Mouse (Mus musculus) spleen, adult 2 months (tissue): ENCODE results near the gene 1700066M21Rik. TPM values are rescaled to one million over a fixed set of nuclear protein-coding genes. Genes with fewer than 3 reads are reported as not detected.

Source experiments
- DNase-seq, 2 experiments: peaks; one replicate each; pipeline versions ENCODE4 v3.0.0 to v3.0.0-alpha.2; 2012 to 2021; ENCODE audit warnings: low spot score in 2 of 2, low read depth in 1 of 2
- H3K27ac ChIP-seq: fragments of 200-500 bp; 2 replicates; pipeline ENCODE4 v1.5.1; 2012; ENCODE audit warnings: low read length, inconsistent platforms; ENCODE audit not compliant: insufficient read depth
- H3K27me3 ChIP-seq: fragments of 200-500 bp; 2 replicates; pipeline ENCODE4 v1.6.1; 2012; ENCODE audit warnings: mild to moderate bottlenecking, moderate library complexity, low read length, inconsistent platforms; ENCODE audit not compliant: control insufficient read depth, insufficient read depth
- H3K36me3 ChIP-seq: fragments of 200-500 bp; 2 replicates; pipeline ENCODE4 v1.6.1; 2012; ENCODE audit warnings: mild to moderate bottlenecking, low read length, inconsistent platforms; ENCODE audit not compliant: control insufficient read depth, insufficient read depth
- H3K4me1 ChIP-seq: fragments of 200-500 bp; 2 replicates; pipeline ENCODE4 v1.6.1; 2011; ENCODE audit warnings: inconsistent platforms; ENCODE audit not compliant: control insufficient read depth, insufficient read depth, insufficient read length
- H3K4me3 ChIP-seq: fragments of 200-500 bp; 2 replicates; pipeline ENCODE4 v1.5.1; 2011; ENCODE audit warnings: mild to moderate bottlenecking, inconsistent platforms; ENCODE audit not compliant: insufficient read depth, insufficient read length; ENCODE audit errors: extremely low read depth
- CTCF ChIP-seq: fragments of 200-500 bp; IDR thresholded peaks from 2 replicates; pipeline ENCODE4 v1.5.1; 2011; ENCODE audit warnings: mild to moderate bottlenecking, inconsistent platforms; ENCODE audit not compliant: insufficient read depth, insufficient read length, insufficient replicate concordance; ENCODE audit errors: extremely low read depth
- POLR2A ChIP-seq: fragments of 200-500 bp; IDR thresholded peaks from 2 replicates; pipeline ENCODE4 v1.6.1; 2011; ENCODE audit warnings: low read depth, low read length, inconsistent platforms
- WGBS: fragments of 180-500 bp; shearing (Covaris S2); methylation state at CpG from one replicate; pipeline ENCODE4 v1.1.7; 2018; 5-methylcytosine and 5-hydroxymethylcytosine counted together
- polyA plus RNA-seq: library from polyadenylated mRNA; depleted of rRNA; stranded (reverse); fragments of >200 nt; gene quantifications from 2 replicates; pipeline ENCODE4 v1.2.3, GENCODE M21; 2012

The 1700066M21Rik gene
- polyA plus RNA-seq, 1 experiment, result 8.3 TPM

DNA sequence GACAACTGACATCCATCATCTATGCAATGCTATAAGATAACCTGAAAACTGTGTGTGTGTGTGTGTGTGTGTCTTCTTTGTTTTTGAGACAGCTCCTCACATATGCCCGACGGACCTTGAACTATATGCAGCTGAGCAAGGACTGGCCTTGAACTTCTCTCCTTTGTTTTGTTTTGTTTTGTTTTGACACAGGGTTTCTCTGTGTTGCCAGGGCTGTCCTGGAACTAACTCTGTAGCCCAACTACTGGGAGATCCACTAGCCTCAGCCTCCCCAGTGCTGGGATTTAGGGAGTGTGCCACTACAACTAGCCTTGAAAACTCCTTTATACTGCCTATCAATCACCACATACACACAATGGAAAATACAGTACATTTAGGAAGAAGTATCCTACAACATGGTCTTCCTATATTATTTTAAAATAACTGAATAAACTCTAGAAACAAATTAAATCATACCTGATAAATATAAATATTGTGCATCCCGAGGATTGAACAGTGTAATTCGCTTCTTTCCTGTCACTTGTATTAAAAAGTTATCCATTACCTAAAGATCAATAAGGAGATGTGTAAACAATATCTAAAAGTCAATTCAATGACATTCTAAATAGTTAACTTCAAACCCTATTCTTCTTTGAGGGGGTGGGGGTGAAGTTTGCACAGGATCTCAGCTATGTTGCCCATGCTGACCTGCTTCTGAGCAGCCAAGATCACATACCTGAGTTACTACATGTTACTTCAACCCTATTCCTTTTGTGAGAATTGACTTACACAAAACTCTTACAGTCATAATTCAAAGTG lies 13.8 kb downstream of the 1700066M21Rik start:
- H3K4me3 ChIP-seq, result no peak overlapping the region
- H3K27ac ChIP-seq, result no peak overlapping the region
- no peak for DNase-seq

DNA sequence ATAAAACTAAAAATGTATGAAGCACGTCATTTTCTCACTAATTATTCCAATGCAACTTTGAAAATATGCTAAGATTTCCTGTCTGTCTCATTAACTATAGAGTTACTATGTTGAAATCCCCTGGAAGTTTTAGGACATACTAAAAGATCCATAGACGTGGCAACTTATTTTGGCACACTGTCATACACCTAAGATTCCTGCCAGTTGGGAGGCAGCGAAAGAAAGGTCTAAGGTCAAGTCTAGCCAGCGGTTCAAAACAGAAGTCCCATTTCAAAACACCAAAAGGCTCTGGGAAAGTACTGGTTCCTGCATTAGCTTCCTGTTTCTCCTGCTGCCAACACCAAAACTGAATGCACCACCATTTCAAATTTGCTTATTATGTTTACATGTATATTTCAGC lies 15.0 kb downstream of the 1700066M21Rik start:
- Histone ChIP-seq H3K4me3 (no peak overlapping the region), H3K36me3 (peaks cover 16% of the 10 kb centered on the region), H3K27ac (no peak overlapping the region), H3K27me3 (no peaks in the 10 kb centered on the region), H3K4me1 (no peaks in the 10 kb centered on the region)
- DNase-seq, result no peak
- 88% methylated on average over 4 of the region's 4 CpGs for WGBS
- TF ChIP-seq CTCF (no peak), POLR2A (no peak)

More for the DNA sequence above, 13.8 kb downstream of the 1700066M21Rik start:
- 95% methylated on average over 4 of the region's 4 CpGs for WGBS
- Histone ChIP-seq H3K4me1 (no peaks in the 10 kb centered on the region), H3K36me3 (peaks cover 15% of the 10 kb centered on the region), H3K27me3 (no peaks in the 10 kb centered on the region)
- TF ChIP-seq POLR2A, result no peak
- no peak for TF ChIP-seq CTCF

DNA sequence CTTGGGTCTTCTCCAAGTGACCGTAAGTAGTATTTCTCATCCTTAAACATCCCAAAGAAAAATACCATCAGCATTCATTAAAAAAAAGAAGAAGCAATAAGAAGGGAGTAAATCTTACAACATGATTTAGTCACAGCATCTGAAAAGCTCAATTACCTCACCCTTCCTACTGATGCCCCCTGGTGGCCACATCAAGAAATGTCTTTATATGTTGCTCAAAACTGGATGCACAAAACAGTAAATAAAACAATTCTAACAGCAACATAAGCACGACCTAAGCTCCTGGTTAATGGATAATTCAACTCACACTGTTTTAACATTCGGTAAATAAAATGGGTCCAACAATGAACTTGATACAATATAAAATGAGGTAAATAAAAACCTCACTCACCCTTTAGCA lies 16.6 kb downstream of the 1700066M21Rik start:
- Histone ChIP-seq H3K4me3 (no peak overlapping the region), H3K27ac (no peak overlapping the region), H3K36me3 (peaks cover 14% of the 10 kb centered on the region), H3K4me1 (no peaks in the 10 kb centered on the region), H3K27me3 (no peaks in the 10 kb centered on the region)
- DNase-seq, result peak in 1 of 2 experiments; percentile 40
- TF ChIP-seq POLR2A (no peak), CTCF (no peak)
- 66% methylated on average over 3 of the region's 3 CpGs for whole genome bisulfite sequencing

DNA sequence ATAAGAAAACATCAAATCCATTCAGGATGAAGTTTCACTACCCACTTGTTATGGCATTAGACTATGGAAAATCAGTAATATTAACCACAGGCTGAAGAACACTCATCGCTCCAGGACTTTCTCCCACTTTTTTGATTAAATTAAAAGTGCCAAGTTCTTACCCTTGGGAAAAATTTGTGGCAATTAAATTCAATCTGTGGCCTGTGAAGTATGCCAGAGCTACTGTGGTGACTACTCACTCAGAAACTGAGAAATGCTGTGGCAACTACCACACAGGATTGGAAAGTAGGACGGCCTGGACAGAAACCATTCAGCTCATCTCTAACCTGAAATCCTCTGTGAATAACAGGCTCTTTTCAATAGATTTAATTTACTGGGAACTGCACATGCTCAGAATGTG lies 22.9 kb downstream of the 1700066M21Rik start:
- TF ChIP-seq CTCF (no peak), POLR2A (no peak)
- DNase-seq, result no peak
- Histone ChIP-seq H3K27me3 (no peaks in the 10 kb centered on the region), H3K4me3 (no peak overlapping the region), H3K36me3 (peaks cover 10% of the 10 kb centered on the region), H3K4me1 (no peaks in the 10 kb centered on the region), H3K27ac (no peak overlapping the region)
- 90% methylated on average over 2 of the region's 2 CpGs for WGBS

DNA sequence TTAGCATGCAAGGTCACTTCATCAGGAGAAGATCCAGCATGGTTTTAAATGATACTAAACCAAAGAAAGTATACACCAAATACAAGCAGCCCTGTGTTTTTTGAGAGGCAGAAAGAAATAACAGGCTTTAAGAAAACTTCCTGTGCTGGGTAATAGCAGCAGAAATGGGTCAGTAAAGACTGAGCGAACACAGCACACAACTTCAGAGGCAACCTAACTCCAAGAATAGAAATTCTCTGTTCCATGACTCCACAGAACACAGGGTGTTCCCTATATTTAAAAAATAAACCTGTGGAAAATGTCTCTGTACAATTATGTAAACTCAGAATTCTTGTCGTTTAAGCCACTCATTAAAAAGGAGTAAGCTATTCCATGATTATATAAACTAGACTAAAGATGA lies 23.5 kb downstream of the 1700066M21Rik start:
- no peak for TF ChIP-seq CTCF
- TF ChIP-seq POLR2A, result no peak
- no peaks in the 10 kb centered on the region for H3K27me3 ChIP-seq
- WGBS, result 92% methylated on average over 2 of the region's 2 CpGs
- no peak overlapping the region for H3K27ac ChIP-seq
- H3K4me1 ChIP-seq, result no peaks in the 10 kb centered on the region; the same call in 1 of the 2 replicates
- H3K4me3 ChIP-seq, result no peak overlapping the region
- peaks cover 8% of the 10 kb centered on the region for H3K36me3 ChIP-seq
- DNase-seq, result no peak

DNA sequence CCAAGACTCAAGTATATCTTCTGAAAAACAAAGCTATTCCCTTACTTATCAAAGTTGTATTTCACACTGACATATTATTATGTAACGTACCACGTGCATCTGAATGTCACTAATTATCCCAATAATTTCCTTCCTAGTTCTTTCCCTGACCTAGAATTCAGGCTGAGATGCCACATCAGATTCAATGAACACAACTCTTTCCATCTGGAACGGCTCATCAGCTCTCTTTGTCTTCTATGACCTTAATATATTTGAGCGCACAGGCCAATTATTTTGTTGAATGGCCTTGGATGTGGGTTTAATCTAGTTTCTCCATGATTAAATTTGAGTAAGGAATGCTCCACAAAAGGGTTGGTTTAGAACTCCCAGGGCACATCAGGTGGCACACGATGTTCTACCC lies 24.7 kb downstream of the 1700066M21Rik start:
- WGBS, result 91% methylated on average over 5 of the region's 5 CpGs
- TF ChIP-seq POLR2A (no peak), CTCF (no peak)
- no peaks in the 10 kb centered on the region; the same call in 1 of the 2 replicates for H3K4me1 ChIP-seq
- DNase-seq, result no peak
- peaks cover 8% of the 10 kb centered on the region for H3K36me3 ChIP-seq
- no peaks in the 10 kb centered on the region for H3K27me3 ChIP-seq
- no peak overlapping the region for H3K4me3 ChIP-seq
- H3K27ac ChIP-seq, result no peak overlapping the region
